Mouse (Mus musculus): ENCODE data around the gene Diaph2. TPM values are rescaled to one million over a fixed set of nuclear protein-coding genes. Genes with fewer than 3 reads are reported as not detected.
"Not testable (repeated sequence)": the region's sequence is repeated elsewhere in the genome, so short reads cannot be mapped to it uniquely, and the experiment has no call there.

Diaph2 gene
- polyA plus RNA-seq, 1 experiment from 2014 or later = 5.8 TPM

DNA sequence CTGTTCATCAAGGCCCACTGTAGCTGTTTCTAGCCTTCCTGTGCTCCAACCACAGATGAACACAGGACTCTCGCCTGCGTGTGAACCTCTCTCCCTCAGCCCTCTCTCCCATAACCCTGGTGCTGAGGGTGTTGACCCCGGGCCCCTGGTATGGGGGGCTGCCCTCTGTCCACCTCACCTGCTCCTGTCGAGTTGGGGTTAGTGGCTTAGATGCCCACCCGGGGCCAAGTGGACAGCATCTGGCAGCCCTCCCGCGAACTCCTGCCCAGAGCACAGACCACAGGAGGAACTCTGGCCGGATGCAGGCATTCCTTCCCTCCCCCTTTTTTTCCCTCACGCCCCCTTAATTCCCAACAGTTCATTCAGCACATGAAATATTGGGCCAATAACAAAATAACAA is 537.5 kb downstream of the Diaph2 start:
- Histone ChIP-seq H3K4me3 (ENCODE audit: low read depth, low read length) (no peak overlapping the region), H3K36me3 (ENCODE audit: control insufficient read depth, insufficient read depth, low read length) (no peaks in the 10 kb centered on the region), H3K27me3 (ENCODE audit: control insufficient read depth, insufficient read depth, low read length) (no peaks in the 10 kb centered on the region), H3K4me2 (replicated peaks; ENCODE audit: low read depth) (no peak overlapping the region), H3K9me3 (ENCODE audit: control insufficient read depth, low read length) (no peaks in the 10 kb centered on the region), H3K27ac (replicated peaks) (no peak overlapping the region), H3K4me1 (replicated peaks; ENCODE audit: control insufficient read depth, insufficient read depth) (no peaks in the 10 kb centered on the region), H3K9ac (ENCODE audit: low read length) (no peak overlapping the region)
- WGBS = 85% methylated on average over 9 of the region's 9 CpGs
- no peak for TF ChIP-seq EP300 (optimal IDR thresholded peaks at IDR 0.05)
- TF ChIP-seq CTCF (IDR thresholded peaks at IDR 0.05; ENCODE audit: low read depth) = no peak
- no peak for ATAC-seq (ENCODE audit: low FRiP score, low TSS enrichment)
- no peak for DNase-seq (ENCODE audit: low spot score)

DNA sequence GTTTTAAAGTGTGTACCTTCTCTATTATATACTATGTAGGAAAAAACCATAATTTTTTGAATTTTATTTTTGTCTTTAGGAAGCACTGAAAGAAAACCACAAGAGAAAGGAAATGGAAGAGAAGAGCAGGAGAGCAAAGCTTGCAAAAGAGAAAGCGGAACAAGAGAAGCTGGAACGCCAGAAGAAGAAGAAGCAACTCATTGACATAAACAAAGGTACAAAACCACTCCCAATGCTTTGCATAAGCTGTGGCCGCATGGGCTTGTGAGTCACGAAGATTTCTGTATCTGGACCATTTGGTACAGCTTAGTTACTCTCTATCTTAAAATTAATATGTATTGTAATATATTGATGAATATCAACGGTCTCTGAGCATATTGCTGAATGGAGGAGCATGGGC is 540.2 kb downstream of the Diaph2 start:
- no peaks in the 10 kb centered on the region for H3K4me1 ChIP-seq (replicated peaks; ENCODE audit: control insufficient read depth, insufficient read depth)
- no peak for DNase-seq (ENCODE audit: low spot score)

DNA sequence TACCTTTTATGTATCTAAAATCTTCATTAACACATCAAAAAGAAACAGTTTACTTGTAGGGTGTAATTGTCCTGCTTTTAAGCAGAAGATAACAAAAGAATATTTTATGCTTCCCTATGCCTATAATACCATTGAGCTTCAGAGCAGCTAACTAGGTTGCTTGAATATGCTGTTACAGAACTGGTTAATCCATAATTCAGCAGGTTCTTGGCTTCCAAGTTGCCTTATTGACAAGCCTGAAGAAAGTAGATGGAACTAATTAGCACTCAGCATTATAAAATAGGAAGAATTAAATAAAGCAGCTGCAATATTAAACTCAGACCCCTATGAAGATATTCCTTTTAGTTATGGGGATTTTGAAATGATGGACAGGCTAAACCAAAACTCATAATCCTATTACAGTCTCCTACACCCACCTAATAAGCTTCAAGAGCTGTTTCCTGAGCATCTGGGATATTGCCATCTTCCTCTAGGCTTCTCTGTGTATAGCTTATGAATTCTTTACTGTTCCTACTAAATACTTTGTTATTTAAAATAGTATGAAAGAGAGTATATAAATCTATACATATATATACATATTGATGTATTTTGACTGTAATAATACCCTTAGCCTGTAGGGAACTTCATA is 601.4 kb downstream of the Diaph2 start:
- H3K27ac ChIP-seq (replicated peaks) = no peak overlapping the region
- H3K4me1 ChIP-seq (replicated peaks; ENCODE audit: control insufficient read depth, insufficient read depth) = no peaks in the 10 kb centered on the region
- no peak overlapping the region for H3K9ac ChIP-seq (ENCODE audit: low read length)
- H3K9me3 ChIP-seq (ENCODE audit: control insufficient read depth, low read length) = no peaks in the 10 kb centered on the region
- no peak for TF ChIP-seq CTCF (IDR thresholded peaks at IDR 0.05; ENCODE audit: low read depth)
- TF ChIP-seq EP300 (optimal IDR thresholded peaks at IDR 0.05) = no peak
- no peaks in the 10 kb centered on the region for H3K36me3 ChIP-seq (ENCODE audit: control insufficient read depth, insufficient read depth, low read length)
- ATAC-seq (ENCODE audit: low FRiP score, low TSS enrichment) (no peak), DNase-seq (ENCODE audit: low spot score) (no peak)
- H3K27me3 ChIP-seq (ENCODE audit: control insufficient read depth, insufficient read depth, low read length) = no peaks in the 10 kb centered on the region
- no peak overlapping the region for H3K4me2 ChIP-seq (replicated peaks; ENCODE audit: low read depth)
- H3K4me3 ChIP-seq (ENCODE audit: low read depth, low read length) = no peak overlapping the region

More for the DNA sequence above, 540.2 kb downstream of the Diaph2 start:
- Histone ChIP-seq H3K9ac (ENCODE audit: low read length) (no peak overlapping the region), H3K36me3 (ENCODE audit: control insufficient read depth, insufficient read depth, low read length) (no peaks in the 10 kb centered on the region), H3K9me3 (ENCODE audit: control insufficient read depth, low read length) (no peaks in the 10 kb centered on the region), H3K27ac (replicated peaks) (no peak overlapping the region), H3K27me3 (ENCODE audit: control insufficient read depth, insufficient read depth, low read length) (no peaks in the 10 kb centered on the region), H3K4me3 (ENCODE audit: low read depth, low read length) (no peak overlapping the region), H3K4me2 (replicated peaks; ENCODE audit: low read depth) (no peak overlapping the region)
- TF ChIP-seq CTCF (IDR thresholded peaks at IDR 0.05; ENCODE audit: low read depth) (no peak), EP300 (optimal IDR thresholded peaks at IDR 0.05) (no peak)
- 84% methylated on average over 5 of the region's 5 CpGs for WGBS
- no peak for ATAC-seq (ENCODE audit: low FRiP score, low TSS enrichment)

DNA sequence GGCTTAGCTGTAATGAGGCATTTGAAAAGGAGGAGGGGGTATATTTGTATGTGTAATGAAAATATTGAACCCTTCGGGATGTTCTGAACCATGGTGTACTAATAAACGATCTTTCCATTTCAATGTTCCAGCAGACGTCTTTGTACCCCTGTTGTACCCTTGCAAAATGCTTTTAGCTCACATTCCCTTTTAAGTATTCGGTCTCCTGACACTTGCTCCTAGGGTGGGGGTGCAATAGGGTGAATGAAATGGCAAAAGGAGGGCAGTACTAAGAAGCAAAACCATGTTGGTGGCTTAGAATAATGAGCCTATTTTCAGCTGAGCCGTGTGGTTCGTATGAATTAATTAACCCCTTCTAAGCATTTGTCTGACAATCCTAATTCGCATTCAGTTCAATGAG is 601.9 kb downstream of the Diaph2 start:
- Histone ChIP-seq H3K27me3 (ENCODE audit: control insufficient read depth, insufficient read depth, low read length) (no peaks in the 10 kb centered on the region), H3K4me3 (ENCODE audit: low read depth, low read length) (no peak overlapping the region), H3K4me1 (replicated peaks; ENCODE audit: control insufficient read depth, insufficient read depth) (no peaks in the 10 kb centered on the region), H3K27ac (replicated peaks) (no peak overlapping the region), H3K9me3 (ENCODE audit: control insufficient read depth, low read length) (no peaks in the 10 kb centered on the region), H3K36me3 (ENCODE audit: control insufficient read depth, insufficient read depth, low read length) (no peaks in the 10 kb centered on the region), H3K9ac (ENCODE audit: low read length) (no peak overlapping the region), H3K4me2 (replicated peaks; ENCODE audit: low read depth) (no peak overlapping the region)
- TF ChIP-seq CTCF (IDR thresholded peaks at IDR 0.05; ENCODE audit: low read depth) (no peak), EP300 (optimal IDR thresholded peaks at IDR 0.05) (no peak)
- WGBS = 52% methylated on average over 7 of the region's 7 CpGs
- DNase-seq (ENCODE audit: low spot score) = no peak
- no peak for ATAC-seq (ENCODE audit: low FRiP score, low TSS enrichment)

DNA sequence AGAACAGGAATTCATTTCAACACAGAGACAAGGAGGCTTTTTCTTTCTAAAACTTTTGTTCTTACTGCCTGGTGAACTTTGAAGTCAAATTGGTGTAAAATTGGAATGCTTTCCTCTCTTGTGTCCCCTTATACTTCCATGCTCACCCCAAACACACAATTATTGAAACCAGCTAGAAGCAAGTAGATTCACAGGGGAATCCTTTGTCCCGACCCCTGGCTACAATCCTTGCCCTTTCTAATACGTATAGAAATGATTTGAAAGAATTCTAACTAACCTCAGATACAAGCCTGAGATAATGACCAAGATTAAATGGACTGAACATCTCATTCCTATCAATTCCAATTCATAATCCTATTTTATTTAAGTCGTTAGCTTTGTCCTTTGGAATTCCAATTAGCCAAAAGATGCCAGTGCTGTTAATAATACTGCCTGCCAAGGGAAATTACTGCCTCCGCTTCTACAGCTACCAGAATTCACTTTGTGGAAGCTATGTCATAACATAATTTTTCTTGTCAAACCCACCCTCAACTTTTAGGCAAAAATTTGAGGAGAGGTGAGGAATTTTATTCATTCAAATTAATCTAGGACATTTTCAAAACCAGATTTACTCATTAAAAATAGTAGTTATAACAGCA is 644.1 kb downstream of the Diaph2 start:
- Histone ChIP-seq H3K4me2 (replicated peaks; ENCODE audit: low read depth) (no peak overlapping the region), H3K9me3 (ENCODE audit: control insufficient read depth, low read length) (no peaks in the 10 kb centered on the region), H3K9ac (ENCODE audit: low read length) (no peak overlapping the region), H3K27ac (replicated peaks) (no peak overlapping the region), H3K4me3 (ENCODE audit: low read depth, low read length) (no peak overlapping the region), H3K36me3 (ENCODE audit: control insufficient read depth, insufficient read depth, low read length) (no peaks in the 10 kb centered on the region), H3K4me1 (replicated peaks; ENCODE audit: control insufficient read depth, insufficient read depth) (no peaks in the 10 kb centered on the region), H3K27me3 (ENCODE audit: control insufficient read depth, insufficient read depth, low read length) (no peaks in the 10 kb centered on the region)
- ATAC-seq (ENCODE audit: low FRiP score, low TSS enrichment) (no peak), DNase-seq (ENCODE audit: low spot score) (no peak)
- WGBS = 71% methylated on average over 4 of the region's 4 CpGs
- no peak for TF ChIP-seq EP300 (optimal IDR thresholded peaks at IDR 0.05)
- no peak for TF ChIP-seq CTCF (IDR thresholded peaks at IDR 0.05; ENCODE audit: low read depth)

DNA sequence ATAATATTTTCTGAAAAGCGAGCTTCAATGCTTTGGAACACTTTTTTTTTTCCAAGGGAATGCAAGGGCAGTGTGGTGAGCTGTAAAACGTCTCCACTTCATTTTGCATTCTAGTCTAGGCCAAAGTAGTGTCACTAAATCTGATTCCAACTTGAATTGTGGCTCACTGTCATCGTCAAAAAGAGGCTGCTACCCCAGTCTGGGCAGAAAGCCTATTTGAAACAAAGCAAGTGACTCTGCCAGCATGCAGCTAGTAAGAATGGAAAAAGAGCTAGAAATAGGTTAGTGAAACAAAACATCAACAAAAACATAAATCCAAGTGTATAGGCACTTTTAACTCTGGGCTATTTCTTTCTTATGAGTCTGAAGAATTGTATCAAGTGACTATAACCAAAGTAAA is 653.7 kb downstream of the Diaph2 start:
- Histone ChIP-seq H3K36me3 (ENCODE audit: control insufficient read depth, insufficient read depth, low read length) (no peaks in the 10 kb centered on the region), H3K4me3 (ENCODE audit: low read depth, low read length) (no peak overlapping the region), H3K4me2 (replicated peaks; ENCODE audit: low read depth) (no peak overlapping the region), H3K27ac (replicated peaks) (no peak overlapping the region), H3K9me3 (ENCODE audit: control insufficient read depth, low read length) (no peaks in the 10 kb centered on the region), H3K9ac (ENCODE audit: low read length) (no peak overlapping the region), H3K4me1 (replicated peaks; ENCODE audit: control insufficient read depth, insufficient read depth) (no peaks in the 10 kb centered on the region), H3K27me3 (ENCODE audit: control insufficient read depth, insufficient read depth, low read length) (no peaks in the 10 kb centered on the region)
- TF ChIP-seq CTCF (IDR thresholded peaks at IDR 0.05; ENCODE audit: low read depth) = no peak
- TF ChIP-seq EP300 (optimal IDR thresholded peaks at IDR 0.05) = no peak
- DNase-seq (ENCODE audit: low spot score) = no peak
- WGBS = 40% methylated on average over 3 of the region's 3 CpGs
- ATAC-seq (ENCODE audit: low FRiP score, low TSS enrichment) = no peak

DNA sequence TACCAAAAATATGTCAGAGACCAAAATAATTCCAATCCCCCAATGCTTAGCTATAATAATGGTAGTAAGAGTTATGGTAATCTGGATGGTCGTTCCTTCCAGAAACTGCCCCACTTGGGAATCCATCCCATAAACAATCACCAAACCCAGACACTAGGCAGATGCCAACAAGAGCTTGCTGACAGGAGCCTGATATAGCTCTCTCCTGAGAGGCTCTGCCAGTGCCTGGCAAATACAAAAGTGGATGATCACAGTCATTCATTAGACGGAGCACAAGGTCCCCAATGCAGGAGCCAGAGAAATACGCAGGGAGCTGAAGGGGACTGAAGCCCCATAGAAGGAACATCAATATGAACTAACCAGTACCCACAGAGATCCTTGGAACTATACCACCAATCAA is 657.9 kb downstream of the Diaph2 start:
- H3K36me3 ChIP-seq (ENCODE audit: control insufficient read depth, insufficient read depth, low read length); H3K27ac ChIP-seq (replicated peaks); H3K27me3 ChIP-seq (ENCODE audit: control insufficient read depth, insufficient read depth, low read length); H3K4me2 ChIP-seq (replicated peaks; ENCODE audit: low read depth); H3K4me3 ChIP-seq (ENCODE audit: low read depth, low read length); DNase-seq (ENCODE audit: low spot score); H3K4me1 ChIP-seq (replicated peaks; ENCODE audit: control insufficient read depth, insufficient read depth); H3K9ac ChIP-seq (ENCODE audit: low read length); H3K9me3 ChIP-seq (ENCODE audit: control insufficient read depth, low read length); ATAC-seq (ENCODE audit: low FRiP score, low TSS enrichment): not testable (repeated sequence)
- WGBS = 87% methylated on average over 3 of the region's 3 CpGs
